Mouse (Mus musculus) ES-E14 (cell line): ENCODE measurements around the gene Gm2174. TPM values are rescaled to one million over a fixed set of nuclear protein-coding genes. Genes with fewer than 3 reads are reported as not detected.

ENCODE experiments used
- DNase-seq: peaks from one replicate; pipeline ENCODE4 v3.0.0-alpha.2; 2013; ENCODE audit warnings: low read depth, low spot score
- H3K27ac ChIP-seq: 2 replicates; pipeline ENCODE4 v1.5.1; 2012; ENCODE audit warnings: low read depth, mild to moderate bottlenecking, low read length, moderate library complexity, mixed read lengths; ENCODE audit not compliant: poor library complexity, insufficient read depth, severe bottlenecking
- H3K36me3 ChIP-seq: 2 replicates; pipeline ENCODE4 v1.6.1; 2012; ENCODE audit warnings: mild to moderate bottlenecking, low read length, moderate library complexity, mixed read lengths; ENCODE audit not compliant: control insufficient read depth, poor library complexity, insufficient read depth, severe bottlenecking
- H3K4me1 ChIP-seq, 2 experiments: fragments of 150-350 bp in 1 of 2; sonication (generic) in 1 of 2; 2 replicates each; pipeline ENCODE4 v1.6.1; 2012; ENCODE audit warnings: low read length in 2 of 2, mild to moderate bottlenecking in 1 of 2, mixed read lengths in 1 of 2; ENCODE audit not compliant: control insufficient read depth in 2 of 2, insufficient read depth in 2 of 2, poor library complexity in 1 of 2
- H3K4me3 ChIP-seq, 2 experiments: fragments of 150-350 bp in 1 of 2; sonication (generic) in 1 of 2; 2 replicates each; pipeline ENCODE4 v1.5.1; 2012; ENCODE audit warnings: low read length in 2 of 2, low read depth in 1 of 2, mild to moderate bottlenecking in 1 of 2, mixed read lengths in 1 of 2; ENCODE audit not compliant: insufficient read depth in 1 of 2, poor library complexity in 1 of 2, severe bottlenecking in 1 of 2
- H3K9ac ChIP-seq: 2 replicates; pipeline ENCODE4 v1.6.1; 2012; ENCODE audit warnings: low read depth, mild to moderate bottlenecking, low read length, mixed read lengths; ENCODE audit not compliant: poor library complexity, insufficient read depth, severe bottlenecking
- H3K9me3 ChIP-seq: fragments of 150-350 bp; sonication (generic); 2 replicates; pipeline ENCODE4 v1.6.1; 2012; ENCODE audit warnings: low read depth, mild to moderate bottlenecking, low read length; ENCODE audit not compliant: control insufficient read depth, insufficient read depth
- CHD2 ChIP-seq: IDR thresholded peaks from 2 replicates; pipeline ENCODE4 v1.6.1; 2014; ENCODE audit warnings: mild to moderate bottlenecking, low read depth, low read length, inconsistent platforms
- HCFC1 ChIP-seq: IDR thresholded peaks from 2 replicates; pipeline ENCODE4 v1.6.1; 2012; ENCODE audit warnings: low read length, inconsistent platforms, borderline replicate concordance; ENCODE audit not compliant: insufficient read depth
- MAFK ChIP-seq: IDR thresholded peaks from 2 replicates; pipeline ENCODE4 v1.6.1; 2014; ENCODE audit warnings: mild to moderate bottlenecking, low read depth, low read length, inconsistent platforms; ENCODE audit not compliant: insufficient read depth
- ZC3H11A ChIP-seq: IDR thresholded peaks from 2 replicates; pipeline ENCODE4 v1.6.1; 2012; ENCODE audit warnings: low read depth, mild to moderate bottlenecking, inconsistent platforms, low read length, borderline replicate concordance
- ZNF384 ChIP-seq: IDR thresholded peaks from 2 replicates; pipeline ENCODE4 v1.6.1; 2012; ENCODE audit warnings: low read depth, low read length, inconsistent platforms
- in situ Hi-C, 2 experiments: fragments of 600-800 bp; cut with MboI; formaldehyde crosslinking; loops; one replicate each; pipeline ENCODE4 v1.15.1; 2025; ENCODE audit warnings: low sequenced_read_pairs in 2 of 2, inconsistent platforms in 1 of 2; ENCODE audit not compliant: unreplicated experiment in 2 of 2
- total RNA-seq: library from RNA; depleted of rRNA; stranded (reverse); fragments of 300-350 nt; gene quantifications from 2 replicates; pipeline ENCODE4 v1.2.3, GENCODE M21; 2012

Gene Gm2174
- total RNA-seq, 1 experiment = 1.7 TPM

DNA sequence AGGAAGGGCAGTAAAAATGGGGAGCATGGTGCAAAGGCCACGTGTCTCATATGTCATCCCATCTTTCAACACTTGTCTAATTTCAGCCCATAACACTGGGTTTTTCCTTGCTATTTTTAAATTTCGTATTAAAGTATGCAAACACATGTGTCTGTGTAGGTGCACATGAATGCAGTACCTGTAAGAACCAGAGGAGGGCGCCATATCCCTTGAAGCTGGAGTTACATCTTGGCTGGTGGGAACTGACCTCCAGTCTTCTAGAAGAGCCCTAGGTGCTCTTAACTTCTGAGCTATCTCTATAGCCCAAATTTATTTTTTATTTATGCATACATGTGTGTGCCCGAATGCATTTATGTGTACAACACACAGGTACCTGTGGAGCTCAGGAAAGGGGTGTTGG lies 30.2 kb upstream of the Gm2174 start:
- H3K4me3 ChIP-seq = no peak overlapping the region
- TF ChIP-seq HCFC1 = no peak
- no peak for TF ChIP-seq CHD2
- no peak for TF ChIP-seq ZNF384
- no peak for TF ChIP-seq MAFK
- TF ChIP-seq ZC3H11A = no peak
- H3K9ac ChIP-seq = no peak overlapping the region
- no peaks in the 10 kb centered on the region for H3K4me1 ChIP-seq
- in situ Hi-C loops = no loop called here
- no peaks in the 10 kb centered on the region for H3K36me3 ChIP-seq
- no peak for DNase-seq
- no peaks in the 10 kb centered on the region for H3K9me3 ChIP-seq
- H3K27ac ChIP-seq = no peak overlapping the region

- Histone ChIP-seq H3K27ac (no peak overlapping the region), H3K4me3 (no peak overlapping the region), H3K9ac (no peak overlapping the region), H3K4me1 (no peaks in the 10 kb centered on the region), H3K9me3 (no peaks in the 10 kb centered on the region), H3K36me3 (no peaks in the 10 kb centered on the region)
- TF ChIP-seq ZC3H11A (no peak), MAFK (no peak), ZNF384 (no peak), CHD2 (no peak), HCFC1 (no peak)
- in situ Hi-C loops = no loop called here
- DNase-seq = no peak
Observed at GRCm38 (mm10) chrX:56430601-56431000, 17.2 kb upstream of the Gm2174 start.

- TF ChIP-seq CHD2 = no peak
- TF ChIP-seq MAFK = no peak
- TF ChIP-seq ZNF384 = no peak
- no peak for TF ChIP-seq ZC3H11A
- TF ChIP-seq HCFC1 = no peak
- DNase-seq = no peak
- Histone ChIP-seq H3K4me3 (no peak overlapping the region), H3K36me3 (no peaks in the 10 kb centered on the region), H3K9ac (no peak overlapping the region), H3K9me3 (no peaks in the 10 kb centered on the region), H3K27ac (no peak overlapping the region), H3K4me1 (no peaks in the 10 kb centered on the region)
- in situ Hi-C loops = no loop called here
Observed at GRCm38 (mm10) chrX:56435758-56436283, 11.9 kb upstream of the Gm2174 start.

GRCm38 (mm10) chrX:56446487-56447428 lies 1.0 kb upstream of the Gm2174 start:
- Histone ChIP-seq H3K9ac (no peak overlapping the region), H3K4me1 (no peaks in the 10 kb centered on the region), H3K36me3 (no peaks in the 10 kb centered on the region), H3K4me3 (no peak overlapping the region), H3K9me3 (no peaks in the 10 kb centered on the region), H3K27ac (no peak overlapping the region)
- TF ChIP-seq MAFK (no peak), ZNF384 (no peak), CHD2 (no peak), HCFC1 (no peak), ZC3H11A (no peak)
- DNase-seq = no peak
- in situ Hi-C loops = no loop called here
